Mouse (Mus musculus) forebrain, embryonic 12.5 days (tissue): ENCODE data around the gene Hic1. TPM values are rescaled to one million over a fixed set of nuclear protein-coding genes. Genes with fewer than 3 reads are reported as not detected.
A peak's percentile ranks its signal among the peaks of the same experiment; 100 is the strongest.
"Not testable (repeated sequence)": the region's sequence is repeated elsewhere in the genome, so short reads cannot be mapped to it uniquely, and the experiment has no call there.

ENCODE experiments used
- ATAC-seq: fragments of 200-750 bp; cut with Nextera tagmentation; 2 replicates; pipeline ENCODE4 v1.8.0; 2017; ENCODE audit warnings: moderate TSS enrichment; ENCODE audit not compliant: low FRiP score
- H3K27ac ChIP-seq: fragments of 300-500 bp; sonication (generic); 2 replicates; pipeline ENCODE4 v1.5.1; 2016; ENCODE audit warnings: mild to moderate bottlenecking
- H3K27me3 ChIP-seq: fragments of 300-500 bp; sonication (generic); 2 replicates; pipeline ENCODE4 v1.6.1; 2016; ENCODE audit warnings: mild to moderate bottlenecking
- H3K36me3 ChIP-seq: fragments of 300-500 bp; sonication (generic); replicated peaks from 2 replicates; pipeline ENCODE4 v1.6.1; 2016; ENCODE audit warnings: mild to moderate bottlenecking
- H3K4me1 ChIP-seq: fragments of 300-500 bp; sonication (generic); 2 replicates; pipeline ENCODE4 v1.6.1; 2016
- H3K4me2 ChIP-seq: fragments of 300-500 bp; sonication (generic); 2 replicates; pipeline ENCODE4 v1.6.1; 2016; ENCODE audit warnings: mild to moderate bottlenecking, moderate library complexity
- H3K4me3 ChIP-seq: fragments of 300-500 bp; sonication (generic); replicated peaks from 2 replicates; pipeline ENCODE4 v1.5.1; 2016; ENCODE audit warnings: mild to moderate bottlenecking
- H3K9ac ChIP-seq: fragments of 300-500 bp; sonication (generic); 2 replicates; pipeline ENCODE4 v1.6.1; 2016; ENCODE audit warnings: mild to moderate bottlenecking
- H3K9me3 ChIP-seq: fragments of 300-500 bp; sonication (generic); 2 replicates; pipeline ENCODE4 v1.6.1; 2016
- WGBS: fragments of 180-500 bp; shearing (Covaris S2); methylation state at CpG from one replicate; pipeline ENCODE4 v1.1.7; 2016; 5-methylcytosine and 5-hydroxymethylcytosine counted together
- polyA plus RNA-seq: library from polyadenylated mRNA; unstranded; fragments of >200 nt; fragmentation: Nextera tagmentation; extraction: Ambion mirVana; gene quantifications from 2 replicates; pipeline ENCODE4 v1.2.1, GENCODE M21; 2016

Gene Hic1
- polyA plus RNA-seq, 1 experiment from 2014 or later, result 4.4 TPM

DNA sequence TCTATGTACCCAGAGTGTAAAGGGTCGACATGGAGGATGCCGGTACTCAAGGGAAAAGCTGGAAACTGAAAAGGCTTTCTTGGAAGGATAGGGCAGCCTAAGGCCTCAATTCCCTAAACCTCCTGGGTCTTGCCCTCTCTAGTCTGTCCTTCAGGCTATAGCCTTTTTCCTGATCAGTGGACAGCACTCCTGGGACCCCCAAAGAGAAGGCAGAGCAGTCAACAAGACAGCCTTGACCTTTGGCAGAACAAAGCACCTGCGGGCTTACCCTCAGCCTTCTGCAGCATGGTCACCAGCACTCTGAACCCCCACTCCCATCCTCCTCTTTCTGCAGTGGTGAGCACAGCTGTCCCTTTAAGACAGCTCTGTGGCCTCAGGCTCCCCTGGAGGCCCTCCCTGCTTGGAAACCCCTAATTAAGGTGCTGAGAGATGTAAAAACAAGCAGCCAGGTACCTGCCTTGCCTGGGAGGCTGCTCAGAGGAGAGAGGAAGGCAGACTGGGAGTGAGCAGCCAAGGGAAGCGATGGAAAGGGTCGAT, 21.7 kb upstream of the Hic1 start, which contains the start of gene Dph1:
Gene Dph1 (minus strand): TSS at position 337 of the 537 bp plus-strand sequence.
- H3K4me3 ChIP-seq, result peak within 1 kb of the TSS; percentile 72
- H3K9ac ChIP-seq, result peak within 1 kb of the TSS; percentile 70
- H3K36me3 ChIP-seq, result no peaks in the 10 kb centered on the region
- 40% methylated on average over 5 of the region's 5 CpGs for WGBS
- ATAC-seq, result no peak
- H3K4me2 ChIP-seq, result peak within 1 kb of the TSS; percentile 93
- peaks cover 54% of the 10 kb centered on the region for H3K27me3 ChIP-seq
- H3K27ac ChIP-seq, result no peak within 1 kb of the TSS
- H3K4me1 ChIP-seq, result peaks cover 53% of the 10 kb centered on the region
- H3K9me3 ChIP-seq, result no peaks in the 10 kb centered on the region

DNA sequence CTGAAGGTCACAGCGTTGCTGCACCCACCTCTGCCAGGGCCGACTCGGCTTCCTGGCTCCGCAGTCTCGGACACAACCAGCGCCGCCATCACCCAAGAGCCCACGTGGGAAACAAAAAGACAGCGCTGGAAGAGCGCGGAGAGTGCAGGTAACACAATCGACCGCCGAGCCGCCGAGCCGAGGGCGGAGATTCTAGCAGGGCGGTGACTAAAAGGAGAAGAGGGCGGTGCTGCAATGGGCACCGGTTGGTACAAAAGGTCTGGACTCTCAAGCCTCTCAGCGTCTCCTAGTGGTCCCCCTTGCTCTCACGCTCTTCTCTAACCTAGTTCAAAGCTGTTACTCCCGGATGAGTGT, 21.0 kb upstream of the Hic1 start:
- Histone ChIP-seq H3K9me3 (no peaks in the 10 kb centered on the region), H3K4me2 (peak overlapping the region; percentile 93), H3K9ac (peak overlapping the region; percentile 70), H3K36me3 (no peaks in the 10 kb centered on the region), H3K27me3 (peaks cover 48% of the 10 kb centered on the region), H3K4me1 (peaks cover 47% of the 10 kb centered on the region), H3K4me3 (peak overlapping the region; percentile 72), H3K27ac (no peak overlapping the region)
- WGBS, result under 1% methylated on average over 24 of the region's 24 CpGs
- ATAC-seq, result peak; percentile 83

DNA sequence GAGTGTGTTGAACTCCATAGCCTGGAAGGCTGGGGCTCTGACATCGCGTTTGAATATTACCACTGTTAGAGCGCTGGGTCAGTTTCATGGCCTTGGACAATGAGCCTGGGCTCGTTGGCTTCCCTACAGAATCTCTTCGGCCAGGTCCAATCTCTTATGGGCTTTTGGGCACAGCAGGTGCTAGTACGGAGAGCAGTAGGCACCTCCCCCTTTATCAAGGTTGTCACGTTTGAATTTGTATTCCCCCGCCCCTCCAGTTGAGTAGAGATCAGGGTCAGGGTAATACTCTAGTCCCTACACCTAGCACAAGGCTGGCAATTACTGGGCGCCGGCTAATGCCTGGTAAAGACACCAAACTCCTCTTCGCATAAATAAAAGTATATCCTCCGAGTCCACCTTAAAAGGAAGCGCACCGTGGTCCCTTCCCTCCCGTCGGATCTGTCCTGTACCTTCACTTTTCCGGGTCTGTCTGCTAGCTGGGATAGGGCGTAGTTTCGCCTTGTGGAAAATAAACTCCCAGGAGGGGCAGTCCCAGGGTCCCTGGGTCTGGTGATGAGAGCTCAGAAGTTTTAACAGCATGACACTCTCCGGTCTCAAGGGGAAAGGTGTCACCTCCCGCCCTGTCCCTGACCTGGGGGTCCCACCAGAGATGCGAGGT, 20.5 kb upstream of the Hic1 start:
- under 1% methylated on average over 22 of the region's 22 CpGs for WGBS
- H3K9me3 ChIP-seq, result no peaks in the 10 kb centered on the region
- H3K4me3 ChIP-seq, result peak overlapping the region; percentile 72
- H3K4me1 ChIP-seq, result peaks cover 46% of the 10 kb centered on the region
- peaks cover 43% of the 10 kb centered on the region for H3K27me3 ChIP-seq
- peak; percentile 34 for ATAC-seq
- peak overlapping the region; percentile 93 for H3K4me2 ChIP-seq
- peak overlapping the region; percentile 70 for H3K9ac ChIP-seq
- no peaks in the 10 kb centered on the region for H3K36me3 ChIP-seq
- H3K27ac ChIP-seq, result no peak overlapping the region

DNA sequence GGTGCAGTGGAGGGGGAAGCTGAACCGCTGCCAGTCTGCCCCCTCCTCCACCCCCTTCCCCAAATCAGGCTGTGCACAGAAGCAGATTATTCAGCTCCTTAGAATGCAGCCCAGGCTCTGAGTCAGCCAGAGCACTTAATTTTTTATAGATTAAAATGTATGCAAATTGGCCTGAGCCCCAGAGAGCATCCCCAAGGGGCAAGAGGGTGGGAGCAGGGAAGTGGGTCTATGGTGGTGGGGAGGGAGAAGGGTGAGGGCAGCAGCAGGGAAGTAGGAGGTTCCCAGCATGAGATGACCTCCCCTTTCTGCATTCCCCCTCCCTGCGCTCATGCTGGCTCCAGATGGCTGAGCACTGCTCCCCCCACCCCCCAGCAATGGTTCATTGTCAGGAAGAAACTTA, 15.7 kb upstream of the Hic1 start:
- Histone ChIP-seq H3K27me3 (no peaks in the 10 kb centered on the region), H3K4me1 (peaks cover 17% of the 10 kb centered on the region), H3K4me2 (no peak overlapping the region), H3K27ac (no peak overlapping the region), H3K36me3 (peaks cover 33% of the 10 kb centered on the region), H3K4me3 (no peak overlapping the region), H3K9me3 (no peaks in the 10 kb centered on the region), H3K9ac (no peak overlapping the region)
- ATAC-seq, result no peak
- whole genome bisulfite sequencing, result 62% methylated on average over 2 of the region's 2 CpGs

GRCm38 (mm10) chr11:75184573-75184972, 15.3 kb upstream of the Hic1 start:
- no peak for ATAC-seq

DNA sequence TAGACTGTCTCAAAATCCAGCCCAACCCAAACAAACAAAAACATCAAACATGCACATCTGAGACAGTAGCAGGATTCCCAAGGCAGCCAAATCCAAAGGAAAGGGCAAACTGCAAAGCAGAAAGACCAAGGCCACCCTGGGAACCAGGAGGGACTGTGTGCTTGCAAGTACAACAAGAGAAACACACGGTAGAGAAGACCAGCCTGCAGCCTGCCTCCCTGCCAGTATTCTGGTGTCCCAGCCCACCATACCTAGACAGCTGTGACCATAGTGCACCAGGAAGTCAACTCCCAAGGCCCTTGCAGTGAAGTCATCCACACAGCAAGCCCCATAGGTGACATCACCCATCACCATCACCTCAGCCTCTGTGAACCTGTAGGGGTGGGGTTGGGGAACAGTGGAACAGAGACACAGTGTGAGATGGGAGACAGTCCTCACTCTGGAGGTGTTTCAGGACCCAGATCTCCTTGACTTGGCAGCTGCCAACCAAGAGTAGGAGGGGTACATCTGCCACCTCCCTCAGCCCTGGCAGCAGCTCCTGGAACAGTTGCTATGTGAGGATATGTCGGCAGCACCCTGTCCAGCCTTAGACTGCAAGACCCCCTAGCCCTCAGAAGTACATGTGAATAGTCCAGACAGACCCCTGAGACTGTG, 14.7 kb upstream of the Hic1 start:
- Histone ChIP-seq H3K27me3 (no peaks in the 10 kb centered on the region), H3K4me3 (no peak overlapping the region), H3K36me3 (peaks cover 33% of the 10 kb centered on the region), H3K9me3 (no peaks in the 10 kb centered on the region), H3K4me2 (no peak overlapping the region), H3K27ac (no peak overlapping the region), H3K4me1 (peaks cover 14% of the 10 kb centered on the region), H3K9ac (no peak overlapping the region)
- WGBS, result 89% methylated on average over 2 of the region's 2 CpGs
- ATAC-seq, result no peak

More at GRCm38 (mm10) chr11:75184573-75184972, 15.3 kb upstream of the Hic1 start:
- WGBS, result 91% methylated on average over 5 of the region's 5 CpGs
- peaks cover 33% of the 10 kb centered on the region for H3K36me3 ChIP-seq
- no peak overlapping the region for H3K4me2 ChIP-seq
- H3K4me3 ChIP-seq, result no peak overlapping the region
- H3K27ac ChIP-seq, result no peak overlapping the region
- H3K9me3 ChIP-seq, result no peaks in the 10 kb centered on the region
- H3K9ac ChIP-seq, result no peak overlapping the region
- H3K4me1 ChIP-seq, result peaks cover 14% of the 10 kb centered on the region
- no peaks in the 10 kb centered on the region for H3K27me3 ChIP-seq

DNA sequence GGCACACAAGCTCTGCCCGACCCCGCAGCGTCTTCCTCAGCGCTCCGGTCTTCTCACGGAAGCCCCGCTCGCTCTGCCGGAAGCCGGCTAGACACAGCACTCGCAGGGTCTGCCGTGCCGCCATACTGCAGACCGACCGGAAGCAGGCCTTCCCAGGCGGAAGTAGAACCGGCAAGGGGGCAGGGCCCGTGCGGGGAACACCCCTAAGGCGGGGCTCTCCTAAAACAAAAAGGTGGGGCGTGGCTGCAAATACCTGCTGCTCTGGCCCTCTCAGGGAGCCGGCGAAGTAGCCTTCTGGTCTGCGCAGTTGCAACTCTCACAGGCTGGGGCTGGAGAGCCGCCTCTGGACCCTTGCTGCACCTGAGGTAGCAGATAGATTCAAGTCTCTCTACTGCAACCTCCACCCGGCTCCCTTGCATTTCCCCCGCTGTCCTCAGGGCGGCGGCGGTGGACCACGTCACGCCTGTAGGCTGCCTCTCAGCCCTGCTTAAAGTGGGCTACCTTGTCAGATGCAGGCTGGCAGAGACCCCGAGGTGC, 9.4 kb upstream of the Hic1 start, which contains the start of gene Ovca2:
Gene Ovca2 (minus strand): TSS at position 164 of the 537 bp plus-strand sequence.
- 1% methylated on average over 33 of the region's 33 CpGs for WGBS
- Histone ChIP-seq H3K27ac (peak within 1 kb of the TSS; percentile 85), H3K27me3 (peaks cover 13% of the 10 kb centered on the region), H3K36me3 (peaks cover 38% of the 10 kb centered on the region; the same call in 1 of the 2 replicates), H3K4me2 (peak within 1 kb of the TSS; percentile 75), H3K9ac (peak within 1 kb of the TSS; percentile 82), H3K9me3 (no peaks in the 10 kb centered on the region), H3K4me3 (peak within 1 kb of the TSS; percentile 65), H3K4me1 (peaks cover 22% of the 10 kb centered on the region)
- peak; percentile 95 for ATAC-seq

DNA sequence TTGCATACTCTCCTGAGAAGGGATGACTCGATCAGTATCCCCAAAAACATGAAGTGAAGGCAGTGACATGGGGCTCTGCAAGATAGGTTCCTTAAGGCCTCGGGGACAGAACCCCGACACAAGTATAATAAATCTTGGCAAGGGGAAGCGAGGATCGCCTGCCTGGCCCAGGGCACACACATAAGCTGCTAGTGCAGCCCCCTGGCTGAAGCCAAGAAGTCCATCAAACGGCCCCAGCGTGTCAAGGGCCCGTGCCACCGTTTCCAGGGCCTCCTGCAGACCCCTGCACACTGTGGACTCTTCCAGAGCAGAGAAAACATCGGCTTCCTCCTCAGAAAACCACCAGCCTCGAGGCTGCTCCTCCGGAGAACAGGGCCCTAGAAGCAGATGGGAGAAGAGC, 8.7 kb upstream of the Hic1 start:
- peaks cover 18% of the 10 kb centered on the region for H3K27me3 ChIP-seq
- 61% methylated on average over 12 of the region's 12 CpGs for WGBS

DNA sequence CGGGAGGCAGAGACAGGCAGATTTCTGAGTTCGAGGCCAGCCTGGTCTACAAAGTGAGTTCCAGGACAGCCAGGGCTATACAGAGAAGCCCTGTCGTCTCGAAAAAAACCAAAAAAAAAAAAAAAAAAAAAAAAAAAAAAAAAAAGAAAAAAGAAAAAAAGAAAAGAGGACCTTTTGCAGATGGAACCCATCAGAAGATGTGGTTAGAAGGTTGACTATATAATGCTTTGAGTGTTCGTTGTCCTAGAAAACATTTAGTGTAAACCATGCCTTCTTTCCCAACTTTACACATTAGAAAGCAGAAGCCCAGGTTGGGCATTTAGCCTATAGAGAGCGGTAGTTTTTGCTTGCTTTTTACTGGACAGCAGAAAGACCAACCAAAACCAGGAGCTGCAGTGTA, 5.3 kb upstream of the Hic1 start:
- H3K4me2 ChIP-seq, H3K9me3 ChIP-seq, ATAC-seq, H3K9ac ChIP-seq, H3K4me3 ChIP-seq, H3K27ac ChIP-seq: not testable (repeated sequence)
- H3K36me3 ChIP-seq, result peaks cover 13% of the 10 kb centered on the region; the same call in 1 of the 2 replicates
- peaks cover 56% of the 10 kb centered on the region for H3K4me1 ChIP-seq
- 81% methylated on average over 6 of the region's 6 CpGs for WGBS
- H3K27me3 ChIP-seq, result peaks cover 53% of the 10 kb centered on the region

More for the DNA sequence above, 8.7 kb upstream of the Hic1 start:
- Histone ChIP-seq H3K9ac (peak overlapping the region; percentile 82), H3K9me3 (no peaks in the 10 kb centered on the region), H3K27ac (peak overlapping the region; percentile 85; the same call in 1 of the 2 replicates), H3K4me3 (peak overlapping the region; percentile 65), H3K36me3 (peaks cover 32% of the 10 kb centered on the region; the same call in 1 of the 2 replicates), H3K4me2 (peak overlapping the region; percentile 75), H3K4me1 (peaks cover 28% of the 10 kb centered on the region)
- ATAC-seq, result no peak

GRCm38 (mm10) chr11:75173799-75174165, 4.5 kb upstream of the Hic1 start:
- ATAC-seq, result no peak
- 2% methylated on average over 15 of the region's 15 CpGs for WGBS
- peak overlapping the region; percentile 56 for H3K9ac ChIP-seq
- H3K9me3 ChIP-seq, result no peaks in the 10 kb centered on the region
- H3K4me3 ChIP-seq, result peak overlapping the region; percentile 70
- H3K27ac ChIP-seq, result no peak overlapping the region
- H3K4me1 ChIP-seq, result peaks cover 57% of the 10 kb centered on the region
- peaks cover 13% of the 10 kb centered on the region; the same call in 1 of the 2 replicates for H3K36me3 ChIP-seq
- peak overlapping the region; percentile 72 for H3K4me2 ChIP-seq
- H3K27me3 ChIP-seq, result peaks cover 61% of the 10 kb centered on the region

DNA sequence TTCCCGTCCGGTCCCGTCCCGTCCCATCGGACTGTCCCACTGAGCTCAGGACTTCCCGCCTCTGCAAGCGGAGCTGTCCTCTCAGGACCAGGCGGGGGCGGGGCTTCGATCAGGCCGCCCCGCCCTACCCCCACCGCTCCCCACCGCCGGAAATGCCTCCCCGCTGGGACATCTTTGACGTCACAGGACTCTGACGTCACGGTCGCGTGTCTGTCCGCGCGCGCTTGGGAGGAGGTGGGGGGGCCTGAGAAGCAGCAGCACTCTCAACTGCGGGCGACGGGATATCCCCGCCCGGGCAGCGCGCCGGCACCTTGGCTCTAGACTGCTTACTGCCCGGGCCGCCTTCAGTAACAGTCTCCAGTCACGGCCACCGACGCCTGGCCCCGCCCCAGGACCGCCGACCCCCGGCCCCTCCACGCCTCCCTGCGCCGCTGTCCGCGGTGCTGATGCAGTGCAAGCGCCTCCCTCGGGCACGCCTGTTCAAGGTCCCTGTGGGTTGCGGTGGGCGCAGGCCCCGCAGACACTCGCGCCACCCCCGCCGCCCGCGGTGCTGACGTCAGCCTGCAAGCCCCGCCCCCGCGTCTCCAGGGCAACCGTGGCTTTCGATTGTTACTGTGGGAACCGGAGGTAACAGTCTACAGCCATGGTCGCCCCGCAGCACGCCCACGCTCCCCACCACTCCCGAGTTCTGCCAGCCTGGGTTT, 3.9 kb upstream of the Hic1 start:
- peak overlapping the region; percentile 72 for H3K4me2 ChIP-seq
- H3K4me1 ChIP-seq, result peaks cover 62% of the 10 kb centered on the region
- peaks cover 66% of the 10 kb centered on the region for H3K27me3 ChIP-seq
- H3K4me3 ChIP-seq, result peak overlapping the region; percentile 70
- peak; percentile 71 for ATAC-seq
- peak overlapping the region; percentile 56 for H3K9ac ChIP-seq
- under 1% methylated on average over 70 of the region's 71 CpGs for WGBS
- peak overlapping the region; percentile 73 for H3K27ac ChIP-seq
- H3K9me3 ChIP-seq, result no peaks in the 10 kb centered on the region
- H3K36me3 ChIP-seq, result peaks cover 13% of the 10 kb centered on the region; the same call in 1 of the 2 replicates
